Mouse (Mus musculus) cerebral cortex, adult 2 months (tissue): ENCODE data around the gene A630095N17Rik.

Experiments used
- WGBS: fragments of 180-500 bp; shearing (Covaris S2); methylation state at CpG from one replicate; pipeline ENCODE4 v1.1.7; 2018; 5-methylcytosine and 5-hydroxymethylcytosine counted together

The A630095N17Rik gene

GRCm38 (mm10) chr1:75231664-75232152 lies at the start of gene A630095N17Rik:
TSS of gene A630095N17Rik (minus strand) at chr1:75232102.
- 74% methylated on average over 5 of the region's 5 CpGs for WGBS

DNA sequence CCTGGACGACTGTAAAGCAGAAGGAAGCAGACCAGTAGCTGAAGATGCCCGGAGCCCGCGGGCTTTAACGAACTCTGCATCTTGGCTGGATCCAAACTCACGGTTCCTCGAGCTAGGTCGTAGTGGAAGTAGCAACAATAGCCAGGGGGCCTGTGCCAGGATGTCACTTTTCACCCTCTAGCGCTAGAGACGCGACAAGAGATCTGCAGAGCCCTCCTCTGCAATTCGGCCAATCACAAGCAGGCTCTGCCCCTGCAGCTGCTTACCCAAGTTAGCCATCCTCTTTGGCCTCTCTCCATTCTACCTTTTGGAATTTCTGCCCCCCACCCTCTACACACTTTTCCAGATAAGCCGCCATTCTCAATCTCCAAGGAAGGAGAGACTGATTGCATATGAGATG lies 46.3 kb upstream of the A630095N17Rik start, which contains the start of gene Resp18:
Gene Resp18, minus strand, starts transcription at position 188 of the 400 bp plus-strand sequence.
- 7% methylated on average over 13 of the region's 13 CpGs for WGBS

GRCm38 (mm10) chr1:75277195-75278188 lies 45.6 kb upstream of the A630095N17Rik start:
- WGBS: 5% methylated on average over 23 of the region's 23 CpGs

- WGBS: 10% methylated on average over 32 of the region's 32 CpGs
These were observed 32.4 kb upstream of the A630095N17Rik start, which contains the start of gene Ptprn for GRCm38 (mm10) chr1:75264091-75264880. TSS of gene Ptprn (minus strand) at chr1:75264502.

- WGBS: 2% methylated on average over 40 of the region's 40 CpGs
These were observed 31.4 kb upstream of the A630095N17Rik start for GRCm38 (mm10) chr1:75262969-75263951.

DNA sequence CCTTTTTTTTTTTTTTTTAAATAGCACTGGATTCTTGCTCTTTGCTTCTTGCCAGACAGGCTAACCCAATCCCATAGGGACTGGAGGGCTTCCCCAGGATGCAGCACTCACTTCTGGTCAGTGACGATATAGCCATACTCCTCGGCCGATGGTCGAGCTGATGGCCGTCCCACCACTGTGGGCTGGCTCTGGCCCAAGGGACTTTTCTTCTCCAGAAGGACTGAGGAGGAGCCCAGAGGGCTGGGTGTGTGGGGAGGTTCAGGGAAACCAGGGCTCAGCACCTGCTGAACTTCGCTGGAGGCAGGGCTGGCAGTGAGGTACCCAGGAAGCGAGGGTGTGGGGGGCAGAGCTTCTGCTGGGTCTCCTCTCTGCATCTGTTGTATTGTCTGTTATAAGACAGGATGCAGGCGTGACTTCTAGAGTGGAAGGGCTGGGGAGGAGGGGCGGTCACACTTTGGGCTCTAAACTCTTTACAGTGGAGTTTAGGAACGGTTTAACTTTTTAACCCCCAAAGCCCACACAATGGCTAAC lies 23.7 kb upstream of the A630095N17Rik start:
- 54% methylated on average over 10 of the region's 10 CpGs for WGBS

DNA sequence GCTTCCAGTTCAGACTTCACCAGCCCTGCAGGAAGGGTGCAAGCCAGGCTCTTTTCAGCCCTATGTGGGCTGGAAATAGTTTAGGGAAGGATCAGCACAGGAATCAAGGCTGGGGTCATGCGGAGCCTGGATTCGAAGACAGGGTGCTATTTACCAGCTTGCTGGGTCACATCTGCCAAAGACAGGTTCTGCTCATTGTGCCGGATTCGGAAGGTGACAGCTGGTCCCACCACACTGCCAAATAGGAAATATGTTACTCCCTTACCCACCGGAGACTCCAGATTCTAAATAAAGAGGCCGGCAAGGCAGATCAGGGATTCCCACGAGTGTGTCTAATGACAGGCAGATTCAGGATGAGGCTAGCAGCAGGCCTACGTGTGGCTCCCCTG lies 22.7 kb upstream of the A630095N17Rik start:
- WGBS: 30% methylated on average over 8 of the region's 8 CpGs

DNA sequence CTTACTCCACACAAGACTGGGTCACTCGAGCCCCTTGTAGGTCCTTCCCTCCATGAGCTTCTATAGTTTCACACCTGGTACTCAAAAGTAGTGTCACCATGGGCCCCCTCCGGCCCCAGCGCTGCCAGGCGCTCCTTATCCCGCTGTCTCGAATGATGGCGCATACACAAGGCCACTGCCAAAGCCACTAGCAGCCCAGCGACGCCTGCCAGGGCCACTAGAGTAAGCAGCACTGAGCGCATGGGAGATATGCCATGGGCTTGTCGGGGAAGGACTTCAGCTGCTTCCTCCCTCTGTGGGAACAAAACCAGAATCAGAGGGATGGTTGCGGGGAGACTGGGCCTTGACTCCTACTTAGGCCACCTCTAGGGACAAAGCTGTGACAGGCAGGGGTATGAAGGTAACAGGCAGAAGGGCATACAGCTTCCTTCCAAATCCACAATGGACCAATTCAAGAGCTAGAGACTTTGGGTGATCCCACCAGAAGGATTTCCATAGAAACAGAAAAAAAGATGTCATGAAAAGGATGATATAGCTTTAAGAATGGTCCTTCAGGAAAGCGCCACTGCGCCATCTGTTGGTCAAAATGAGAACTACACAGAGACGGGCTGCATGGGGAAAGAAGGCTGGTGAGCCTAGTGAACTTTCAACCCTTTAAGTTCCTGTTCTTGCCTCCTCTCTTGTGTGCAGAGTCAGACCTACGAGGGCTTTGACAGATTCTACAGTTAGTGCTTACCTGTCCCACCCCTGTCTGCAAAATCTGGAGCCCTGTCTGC lies 22.1 kb upstream of the A630095N17Rik start:
- 52% methylated on average over 16 of the region's 16 CpGs for WGBS

DNA sequence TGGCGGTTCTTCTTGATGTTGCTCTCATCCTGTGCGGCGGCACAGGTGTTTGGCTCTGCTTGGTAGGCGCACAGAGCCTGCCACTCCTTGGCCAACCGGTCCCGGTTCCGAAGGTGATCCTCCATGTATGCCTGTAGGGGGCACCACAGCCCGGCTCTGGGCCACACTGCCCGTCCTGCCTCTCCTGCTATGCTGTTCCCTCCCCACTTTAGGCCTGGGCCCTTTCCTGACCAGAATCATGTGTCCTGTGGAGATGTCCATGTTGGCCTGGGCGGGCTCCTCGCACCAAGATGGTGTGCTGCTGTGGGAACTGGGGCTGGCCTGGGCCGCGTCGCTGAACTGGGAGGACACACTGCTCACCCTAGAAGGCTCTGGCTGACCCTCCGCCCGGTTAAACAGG lies 21.1 kb upstream of the A630095N17Rik start:
- WGBS: 70% methylated on average over 16 of the region's 16 CpGs

- WGBS: 75% methylated on average over 13 of the region's 13 CpGs
These were observed 20.4 kb upstream of the A630095N17Rik start for GRCm38 (mm10) chr1:75252308-75252707.

GRCm38 (mm10) chr1:75251112-75251970 lies 19.4 kb upstream of the A630095N17Rik start:
- 10% methylated on average over 21 of the region's 22 CpGs for WGBS

DNA sequence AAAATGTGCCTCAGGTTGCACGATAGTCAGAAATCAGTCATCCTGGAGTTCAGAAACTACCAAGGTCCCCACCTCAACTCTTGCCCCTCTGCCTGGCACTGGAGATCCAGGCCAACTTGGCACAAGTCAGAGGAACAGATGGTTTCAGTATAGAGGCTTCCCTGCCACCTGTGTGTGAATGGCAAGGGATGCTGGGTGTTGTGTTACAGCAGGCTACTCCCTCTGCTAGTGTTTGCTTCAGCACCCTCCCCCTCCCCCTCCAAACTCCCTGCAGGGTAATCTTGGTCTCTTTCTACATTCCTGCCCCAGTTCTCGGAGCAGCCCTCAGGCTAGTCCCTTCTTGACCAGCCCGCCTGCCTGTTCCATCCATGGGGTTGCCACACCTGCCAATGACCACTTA lies 18.6 kb upstream of the A630095N17Rik start:
- 68% methylated on average over 3 of the region's 3 CpGs for WGBS

DNA sequence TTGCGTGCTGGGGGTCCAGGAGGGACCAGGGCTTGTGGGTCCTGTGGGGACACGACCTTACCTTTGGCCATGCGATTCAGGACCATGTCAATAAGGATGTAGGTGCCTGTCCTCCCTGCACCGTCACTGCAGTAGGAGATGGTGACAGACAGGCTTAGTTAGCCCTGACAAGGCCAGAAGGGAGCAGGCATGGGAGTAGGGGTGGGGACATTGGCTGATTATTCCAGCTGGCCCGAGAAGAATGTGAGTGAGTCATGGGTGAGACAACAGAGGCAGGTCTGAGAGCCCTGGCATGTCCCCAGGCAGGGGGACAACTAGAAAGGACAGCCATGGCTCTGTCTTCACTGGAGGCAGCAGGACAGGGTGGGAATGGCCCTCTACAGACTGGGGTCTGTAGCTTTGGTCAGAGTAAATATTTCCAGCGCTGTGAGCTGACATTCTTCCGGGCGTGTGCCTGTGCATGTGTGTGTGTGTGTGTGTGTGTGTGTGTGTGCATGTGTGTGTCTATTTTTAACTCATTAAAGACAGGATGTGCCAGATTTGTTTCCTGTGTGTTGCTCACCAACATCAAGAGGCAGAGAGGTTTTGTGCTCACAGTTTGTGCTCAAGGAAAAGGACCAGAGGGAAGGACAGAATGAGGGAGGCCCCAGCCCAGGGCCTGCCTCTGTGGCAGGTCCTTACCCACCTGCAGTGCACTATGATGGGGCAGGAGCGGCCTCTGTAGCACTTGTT lies 16.3 kb upstream of the A630095N17Rik start:
- 39% methylated on average over 9 of the region's 9 CpGs for WGBS

DNA sequence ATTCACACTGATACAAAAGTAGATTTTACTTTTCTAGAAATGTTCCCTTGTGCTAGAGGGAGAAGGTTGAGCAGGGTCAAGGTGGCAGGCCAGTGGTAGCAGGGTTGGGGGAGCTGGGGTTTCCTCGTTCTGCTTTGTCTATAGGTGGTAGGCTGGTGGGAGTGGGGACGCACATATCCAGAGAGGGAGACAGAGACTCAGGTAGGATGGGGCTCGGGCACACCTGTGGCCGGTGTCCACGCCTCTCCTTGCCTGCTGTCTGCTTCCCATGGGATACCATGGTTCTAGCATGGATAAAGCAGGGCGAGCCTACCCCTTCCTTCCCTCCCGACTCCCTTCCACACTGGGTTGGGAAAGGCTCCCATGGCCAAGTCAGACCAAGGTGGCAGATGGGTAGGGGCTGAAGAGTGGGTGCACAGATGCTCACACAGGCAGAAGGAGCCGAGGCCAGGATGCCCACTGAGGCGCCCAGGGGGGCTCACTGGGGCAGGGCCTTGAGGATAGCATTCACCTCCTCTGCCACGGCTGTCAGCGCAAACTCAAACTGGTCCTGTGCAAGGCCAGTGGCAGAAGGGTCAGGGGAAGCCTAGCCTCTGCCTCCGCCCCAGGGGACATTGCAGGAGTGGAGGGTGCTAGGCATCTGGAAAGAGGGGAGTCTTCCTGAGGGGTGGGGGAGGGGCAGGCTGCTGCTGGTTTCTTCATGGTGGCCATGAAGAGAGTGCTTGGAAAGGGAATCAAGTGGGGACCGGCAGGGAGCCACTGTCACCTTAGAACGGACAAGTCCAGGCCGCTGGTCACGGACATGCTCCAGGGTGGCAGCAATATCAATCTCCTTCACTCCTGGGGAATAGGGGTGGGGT lies 15.4 kb upstream of the A630095N17Rik start:
- 70% methylated on average over 16 of the region's 16 CpGs for WGBS

DNA sequence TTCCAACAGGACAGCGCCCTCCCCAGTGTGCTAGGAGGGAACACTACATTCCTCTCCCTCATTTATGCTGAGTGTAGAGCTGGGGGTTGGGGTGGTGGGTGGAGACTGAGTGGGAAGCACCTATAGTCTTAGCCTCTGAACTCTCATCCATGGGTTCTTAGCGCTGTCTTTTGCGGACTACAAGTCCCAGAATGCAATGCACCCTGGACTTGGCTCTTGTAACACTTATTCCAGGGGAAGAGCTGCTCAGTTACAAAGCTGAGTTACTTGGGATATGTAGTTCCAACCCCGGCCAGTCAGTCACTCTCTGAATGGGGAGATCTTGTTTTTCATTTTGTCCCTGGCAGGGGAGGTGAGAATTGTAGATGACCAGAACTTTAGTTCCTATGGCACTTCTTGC lies 12.9 kb upstream of the A630095N17Rik start:
- WGBS: 20% methylated on average over 4 of the region's 4 CpGs

GRCm38 (mm10) chr1:75244175-75244826 lies 12.4 kb upstream of the A630095N17Rik start:
- WGBS: 58% methylated on average over 12 of the region's 12 CpGs

DNA sequence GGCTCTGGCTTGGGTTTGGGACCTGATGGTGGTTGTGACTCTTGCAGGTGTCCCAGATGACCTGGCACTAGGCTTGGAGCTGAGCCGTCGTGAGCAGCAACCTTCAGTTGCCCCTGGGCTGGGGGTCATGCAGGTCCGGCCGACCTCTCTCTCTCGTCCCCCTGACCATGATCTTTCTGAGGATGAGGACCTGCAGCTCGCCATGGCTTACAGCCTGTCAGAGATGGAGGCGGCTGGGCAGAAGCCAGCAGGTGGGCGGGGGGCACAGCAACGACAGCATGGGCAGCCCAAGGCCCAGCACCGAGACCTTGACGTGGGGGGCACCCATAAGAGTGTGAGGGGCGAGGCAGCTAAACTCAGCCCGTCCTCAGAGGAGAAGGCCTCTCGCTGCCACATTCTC lies 11.5 kb upstream of the A630095N17Rik start:
- WGBS: 85% methylated on average over 14 of the region's 14 CpGs
